Mouse (Mus musculus): Measurements from ENCODE around the gene Sema4c. TPM values are rescaled to one million over a fixed set of nuclear protein-coding genes. Genes with fewer than 3 reads are reported as not detected.
A peak's percentile ranks its signal among the peaks of the same experiment; 100 is the strongest.

The Sema4c gene
- total and polyA plus RNA-seq, 3 experiments: 0.19 to 1.4 TPM; not detected in 1

- peak in 1 of 2 experiments; percentile 11; a peak in 1 of 4 replicates for TF ChIP-seq EP300 (IDR thresholded peaks at IDR 0.05; ENCODE audit: low read depth in 1 of 2, low read length in 2 of 2)
- TF ChIP-seq HCFC1 (IDR thresholded peaks at IDR 0.05; ENCODE audit: low read depth, low read length): peak; percentile 56; the same call in 1 of the 2 replicates
Measured at GRCm38 (mm10) chr1:36546888-36547471, 11.2 kb downstream of the Sema4c start, which contains the start of gene Ankrd39 (continued).

DNA sequence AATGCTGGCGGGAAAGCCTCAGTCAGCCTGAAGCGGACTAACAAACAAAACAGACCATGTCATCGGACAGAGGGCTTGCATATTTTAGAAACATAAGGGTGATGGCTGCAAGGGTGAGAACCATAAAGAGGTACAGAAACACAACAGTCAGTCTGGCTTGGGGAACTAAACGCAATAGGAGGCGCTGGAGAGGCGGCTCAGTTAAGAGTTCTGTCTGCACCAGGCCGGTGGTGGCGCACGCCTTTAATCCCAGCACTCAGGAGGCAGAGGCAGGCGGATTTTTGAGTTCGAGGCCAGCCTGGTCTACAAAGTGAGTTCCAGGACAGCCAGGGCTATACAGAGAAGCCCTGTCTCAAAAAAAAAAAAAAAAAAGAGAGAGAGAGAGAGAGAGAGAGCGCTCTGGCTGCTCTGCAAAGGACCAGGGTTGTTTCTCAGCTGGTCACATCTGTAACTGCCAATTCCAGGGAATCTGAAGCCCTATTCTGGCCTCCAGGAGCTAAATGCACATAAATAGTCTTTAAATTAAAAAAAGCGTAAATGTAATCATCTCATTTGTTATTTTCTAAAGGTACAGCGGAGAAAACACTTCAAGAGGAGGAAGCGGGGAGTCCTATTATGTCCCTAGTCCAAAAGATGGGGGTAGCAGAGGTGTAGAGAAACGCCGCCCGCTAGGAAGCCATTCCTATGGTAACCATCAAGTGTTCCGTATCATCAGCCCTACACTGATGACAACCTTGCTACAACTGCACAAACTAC is 12.1 kb downstream of the Sema4c start:
- H3K4me1 ChIP-seq (ENCODE audit: control insufficient read depth in 1 of 2, insufficient read depth in 2 of 2, low read length in 2 of 2): peaks cover 0 to 3% of the 10 kb centered on the region in 2 experiments; a peak in 3 of 4 replicates
- peaks cover 4% of the 10 kb centered on the region for H3K79me2 ChIP-seq (ENCODE audit: control insufficient read depth, insufficient read depth, low read length, poor library complexity)
- H3K9me3 ChIP-seq (replicated peaks; ENCODE audit: insufficient read depth, low read length): no peaks in the 10 kb centered on the region
- peak; percentile 71 for DNase-seq (ENCODE audit: low read depth, low spot score)
- TF ChIP-seq MYC (IDR thresholded peaks at IDR 0.05; ENCODE audit: low read depth, low read length): no peak
- TF ChIP-seq E2F4 (IDR thresholded peaks at IDR 0.05; ENCODE audit: borderline replicate concordance, low read depth, low read length): no peak
- peak in 2 of 3 experiments; percentile 39 to 42; a peak in 4 of 6 replicates for TF ChIP-seq CTCF (IDR thresholded peaks at IDR 0.05 in 2 of 3, conservative IDR thresholded peaks at IDR 0.05 in 1 of 3; ENCODE audit: control insufficient read depth in 1 of 3, insufficient read depth in 1 of 3, low read depth in 2 of 3, low read length in 3 of 3, poor library complexity in 1 of 3, severe bottlenecking in 1 of 3)
- peak; percentile 97 for TF ChIP-seq TBP (IDR thresholded peaks at IDR 0.05; ENCODE audit: low read depth, low read length)
- peak; percentile 56; the same call in 1 of the 2 replicates for TF ChIP-seq ZNF384 (IDR thresholded peaks at IDR 0.05; ENCODE audit: low read depth, low read length)
- no peak for TF ChIP-seq CHD2 (IDR thresholded peaks at IDR 0.05; ENCODE audit: low read length)
- no peak for TF ChIP-seq CHD1 (IDR thresholded peaks at IDR 0.05; ENCODE audit: low read depth, low read length)
- TF ChIP-seq ELF1 (IDR thresholded peaks at IDR 0.05; ENCODE audit: low read depth, low read length): no peak
- no peak for TF ChIP-seq BHLHE40 (IDR thresholded peaks at IDR 0.05; ENCODE audit: borderline replicate concordance, low read depth, low read length)
- no peak for TF ChIP-seq KAT2A (conservative IDR thresholded peaks at IDR 0.05; ENCODE audit: low read depth, low read length)
- no peaks in the 10 kb centered on the region for H3K27me3 ChIP-seq (ENCODE audit: control insufficient read depth in 1 of 2, insufficient read depth in 2 of 2, low read length in 2 of 2)
- peak overlapping the region; percentile 77 for H3K9ac ChIP-seq (ENCODE audit: control insufficient read depth, low read depth, low read length, poor library complexity, severe bottlenecking)
- H3K36me3 ChIP-seq (ENCODE audit: control insufficient read depth in 1 of 2, insufficient read depth in 2 of 2, low read length in 2 of 2): no peaks in the 10 kb centered on the region; a peak in 1 of 4 replicates
- H3K27ac ChIP-seq (ENCODE audit: control insufficient read depth, low read depth, low read length): peak overlapping the region; percentile 13
- H3K4me3 ChIP-seq (ENCODE audit: control insufficient read depth in 1 of 2, insufficient read depth in 1 of 2, low read depth in 2 of 2, low read length in 2 of 2): peak overlapping the region; percentile 69 to 75

DNA sequence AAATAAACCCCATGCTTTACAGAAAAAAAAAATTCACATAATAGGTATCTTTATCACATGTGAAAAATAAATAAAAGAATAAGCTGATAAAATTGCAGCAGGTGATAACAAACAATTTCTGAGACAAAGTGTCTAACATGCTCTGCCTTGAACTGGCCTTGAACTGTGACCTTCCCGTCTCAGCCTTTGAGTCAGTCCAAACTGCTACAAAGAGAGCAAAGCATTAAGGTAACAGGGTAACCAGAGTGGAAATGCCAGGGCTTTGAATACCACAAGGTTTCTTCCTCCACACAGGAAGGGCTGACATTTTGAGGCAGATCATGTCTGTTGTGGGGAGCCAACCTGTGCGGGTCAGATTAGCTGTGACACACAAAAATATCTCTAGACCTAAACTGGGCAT is 12.8 kb downstream of the Sema4c start:
- Histone ChIP-seq H3K9ac (ENCODE audit: control insufficient read depth, low read depth, low read length, poor library complexity, severe bottlenecking) (no peak overlapping the region), H3K27ac (ENCODE audit: control insufficient read depth, low read depth, low read length) (peak overlapping the region; percentile 0; the same call in 1 of the 2 replicates), H3K4me1 (ENCODE audit: control insufficient read depth in 1 of 2, insufficient read depth in 2 of 2, low read length in 2 of 2) (peaks cover 0 to 3% of the 10 kb centered on the region in 2 experiments; a peak in 3 of 4 replicates), H3K4me3 (ENCODE audit: control insufficient read depth in 1 of 2, insufficient read depth in 1 of 2, low read depth in 2 of 2, low read length in 2 of 2) (no peak overlapping the region), H3K36me3 (ENCODE audit: control insufficient read depth in 1 of 2, insufficient read depth in 2 of 2, low read length in 2 of 2) (no peaks in the 10 kb centered on the region; a peak in 1 of 4 replicates), H3K27me3 (ENCODE audit: control insufficient read depth in 1 of 2, insufficient read depth in 2 of 2, low read length in 2 of 2) (no peaks in the 10 kb centered on the region), H3K79me2 (ENCODE audit: control insufficient read depth, insufficient read depth, low read length, poor library complexity) (peaks cover 4% of the 10 kb centered on the region), H3K9me3 (replicated peaks; ENCODE audit: insufficient read depth, low read length) (no peaks in the 10 kb centered on the region)
- TF ChIP-seq POLR2A (IDR thresholded peaks at IDR 0.05; ENCODE audit: control insufficient read depth in 1 of 2, insufficient read depth in 1 of 2, low read depth in 1 of 2, low read length in 2 of 2, poor library complexity in 1 of 2) (no peak), MYC (IDR thresholded peaks at IDR 0.05; ENCODE audit: low read depth, low read length) (no peak), GABPA (IDR thresholded peaks at IDR 0.05; ENCODE audit: low read depth, low read length) (no peak), RCOR1 (IDR thresholded peaks at IDR 0.05; ENCODE audit: low read depth, low read length) (no peak), SIN3A (IDR thresholded peaks at IDR 0.05; ENCODE audit: low read length) (no peak)
- no peak for DNase-seq (ENCODE audit: low read depth, low spot score)
